Mouse (Mus musculus) urinary bladder, postnatal 10 days (tissue): ENCODE results near the gene Ninj1.

Experiments used
- DNase-seq: peaks from one replicate; pipeline ENCODE4 v3.0.0; 2022; ENCODE audit warnings: low spot score

Gene Ninj1

DNA sequence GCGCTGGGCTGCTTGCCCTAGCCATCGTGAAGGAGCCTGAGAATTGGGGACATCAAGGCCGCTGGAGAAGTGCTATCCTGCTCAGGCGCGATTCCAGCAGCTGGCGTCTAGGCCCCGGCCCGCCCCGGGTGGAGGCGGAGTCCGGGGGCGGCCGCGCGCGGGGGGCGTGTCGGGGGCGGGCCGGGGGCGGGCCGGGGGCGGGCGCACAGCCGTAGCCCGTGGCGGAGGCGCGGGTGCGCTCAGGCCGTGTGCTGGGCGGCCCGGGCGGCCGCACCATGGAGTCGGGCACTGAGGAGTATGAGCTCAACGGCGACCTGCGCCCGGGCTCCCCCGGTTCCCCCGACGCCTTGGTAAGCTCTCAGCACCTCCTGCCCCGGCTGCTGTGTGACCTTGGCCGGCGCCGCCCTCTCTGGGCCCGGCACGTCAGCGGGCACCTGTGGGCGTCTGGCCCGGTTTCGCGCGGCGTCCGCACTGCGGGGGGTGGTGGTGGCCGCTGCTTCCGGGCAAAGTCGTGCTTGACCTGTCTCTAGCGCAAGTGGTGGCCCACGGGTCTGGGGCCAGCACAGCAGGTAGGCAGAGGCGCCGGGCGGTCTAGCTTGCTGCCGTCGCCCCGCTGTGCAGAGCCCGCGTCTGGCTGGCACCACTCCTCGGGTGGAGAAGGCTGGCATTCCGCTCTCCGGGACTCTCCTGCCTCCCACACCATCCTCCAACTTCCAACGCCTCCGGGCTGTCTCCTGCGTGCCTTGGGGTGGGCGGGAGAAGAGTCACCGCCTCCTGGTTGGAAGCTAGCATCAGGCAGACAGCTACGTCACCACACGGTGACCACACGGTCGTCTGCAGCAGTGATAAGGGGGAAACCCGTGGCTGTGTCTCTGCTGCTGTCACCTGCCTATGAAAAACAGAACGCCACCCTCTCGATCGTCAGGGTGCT, at the start of gene Ninj1:
TSS of gene Ninj1 (plus strand) at position 198 of the 931 bp plus-strand sequence.
- peak; percentile 47 for DNase-seq

DNA sequence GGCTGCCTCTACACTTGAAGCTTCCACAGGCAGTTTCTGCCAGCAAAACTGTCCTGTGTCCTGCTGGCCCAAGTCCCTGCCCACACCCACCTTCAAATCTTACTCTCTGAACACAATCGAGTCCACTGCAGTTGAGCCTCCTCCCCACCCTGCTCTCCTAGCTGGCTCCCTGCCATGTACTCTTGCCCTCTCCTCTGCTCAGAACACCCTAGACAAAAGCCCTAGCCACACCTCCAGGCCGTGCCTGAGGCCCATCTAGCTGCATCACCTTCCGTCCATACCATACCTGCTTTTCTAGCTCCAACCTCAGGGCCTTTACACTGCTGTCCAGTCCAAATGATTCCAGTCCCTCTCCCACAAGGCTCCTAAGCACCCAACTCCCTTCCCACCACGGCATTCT, 46.7 kb upstream of the Ninj1 start:
- DNase-seq: no peak

- DNase-seq: no peak
These were observed 44.9 kb upstream of the Ninj1 start for GRCm38 (mm10) chr13:49142396-49142795.

GRCm38 (mm10) chr13:49143323-49143722, 44.0 kb upstream of the Ninj1 start:
- DNase-seq: no peak

- DNase-seq: no peak
These were observed 42.8 kb upstream of the Ninj1 start for GRCm38 (mm10) chr13:49144451-49144850.

DNA sequence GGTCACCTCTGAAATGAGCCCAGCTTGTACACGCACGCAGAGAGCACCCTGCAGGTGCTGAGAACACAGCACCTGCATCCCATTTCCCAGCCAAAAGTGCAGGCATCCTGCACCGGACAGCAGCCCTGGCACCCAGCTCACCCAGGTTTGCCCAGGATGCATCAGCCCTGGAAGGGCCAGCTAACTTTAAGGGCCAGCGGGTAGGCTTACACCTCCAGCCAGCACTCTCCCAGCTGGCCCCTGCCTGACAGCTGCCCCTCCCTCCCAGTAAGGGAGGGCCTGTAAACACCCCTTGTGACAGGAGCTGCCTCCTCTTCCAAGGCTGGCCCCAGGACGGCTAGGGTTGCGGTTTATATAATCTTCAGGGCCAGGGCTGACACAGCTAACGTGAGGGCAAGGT, 41.9 kb upstream of the Ninj1 start:
- DNase-seq: no peak

DNA sequence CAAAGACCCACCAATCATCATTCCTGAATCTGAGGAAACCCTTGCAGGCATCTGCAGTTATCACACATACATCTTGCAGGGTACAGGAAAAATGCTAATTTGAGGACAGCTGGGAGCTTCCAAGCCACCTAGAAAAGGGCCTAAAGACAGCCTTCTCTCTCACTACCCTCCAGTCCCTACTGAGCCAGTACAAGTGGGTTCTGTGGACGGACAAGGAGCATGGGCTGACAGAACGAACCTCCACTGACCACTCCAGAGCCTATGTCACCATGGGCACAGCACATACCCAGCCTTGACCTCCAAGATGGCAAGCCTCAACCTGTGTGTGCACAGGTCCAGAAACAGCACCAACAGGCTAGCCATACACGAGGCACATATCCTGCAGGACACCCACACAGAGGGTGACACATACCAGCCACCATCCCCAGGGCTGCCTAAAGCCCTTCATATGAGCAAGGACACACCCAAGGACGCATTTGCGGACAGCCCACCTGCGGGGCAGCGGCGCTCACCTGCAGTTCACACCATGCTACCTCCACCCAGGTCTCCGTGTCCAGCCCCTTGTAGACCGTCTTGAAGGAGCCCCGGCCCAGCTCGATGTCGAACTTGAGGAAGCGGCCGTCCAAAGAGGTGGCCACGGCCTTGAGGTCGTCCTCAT, 41.1 kb upstream of the Ninj1 start:
- no peak for DNase-seq

DNA sequence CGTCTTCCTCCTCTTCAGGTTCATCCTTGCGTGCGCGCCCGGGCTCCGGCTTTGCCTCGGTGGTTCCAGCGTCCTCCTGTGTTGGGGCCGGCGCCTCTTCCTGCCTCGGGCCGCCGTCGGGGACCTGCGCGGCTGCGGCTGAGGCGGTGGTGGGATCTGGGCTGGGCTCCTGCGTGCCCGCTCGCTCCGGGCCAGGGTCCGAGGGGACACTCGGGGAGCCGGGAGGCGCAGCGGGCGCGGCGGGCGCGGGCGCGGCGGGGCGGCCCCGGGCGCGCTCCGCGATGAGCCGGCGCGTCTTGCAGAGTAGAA, 40.6 kb upstream of the Ninj1 start:
- no peak for DNase-seq

GRCm38 (mm10) chr13:49147007-49147857, 40.1 kb upstream of the Ninj1 start:
- DNase-seq: no peak

DNA sequence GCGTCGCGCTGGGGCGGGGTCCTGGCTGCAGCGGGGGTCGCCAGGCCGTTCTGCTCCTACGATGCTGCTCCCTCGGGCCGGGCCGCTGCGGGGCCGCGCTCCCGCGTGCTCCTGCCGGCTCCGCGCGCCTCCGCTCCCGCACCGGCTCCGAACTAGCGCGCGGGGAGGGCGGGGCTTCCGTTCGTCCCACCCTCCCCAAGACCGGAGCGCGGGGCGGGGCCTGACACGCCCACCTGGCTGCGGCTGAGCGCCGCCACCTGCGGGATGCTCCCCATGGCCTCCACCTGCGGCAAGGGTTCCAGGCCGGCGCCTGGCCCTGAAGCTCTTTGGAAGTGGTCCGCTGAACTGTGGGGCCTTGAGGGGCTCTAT, 39.4 kb upstream of the Ninj1 start, which contains the start of gene Wnk2:
TSS of gene Wnk2 (minus strand) at position 157 of the 369 bp plus-strand sequence.
- no peak for DNase-seq

DNA sequence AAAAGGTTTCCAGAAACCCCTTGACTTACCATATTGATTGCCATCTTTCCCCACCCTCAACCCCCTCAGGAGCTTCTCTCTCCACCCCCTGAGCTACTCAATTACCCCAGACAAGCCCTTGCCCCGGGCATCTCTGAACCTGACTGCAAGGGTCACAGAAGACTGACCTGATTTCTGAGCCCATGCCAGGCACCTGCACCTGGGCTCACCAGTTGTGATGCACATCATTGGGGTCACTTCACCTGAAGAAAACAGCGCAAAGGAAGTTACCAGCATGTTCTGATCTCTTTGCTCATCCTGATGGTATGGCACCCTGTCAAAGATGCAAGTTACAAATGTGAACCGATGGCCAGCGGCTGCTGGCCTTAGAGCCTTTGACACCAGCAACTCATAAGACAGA, 38.6 kb upstream of the Ninj1 start:
- no peak for DNase-seq

GRCm38 (mm10) chr13:49154028-49154427, 33.3 kb upstream of the Ninj1 start:
- DNase-seq: no peak

DNA sequence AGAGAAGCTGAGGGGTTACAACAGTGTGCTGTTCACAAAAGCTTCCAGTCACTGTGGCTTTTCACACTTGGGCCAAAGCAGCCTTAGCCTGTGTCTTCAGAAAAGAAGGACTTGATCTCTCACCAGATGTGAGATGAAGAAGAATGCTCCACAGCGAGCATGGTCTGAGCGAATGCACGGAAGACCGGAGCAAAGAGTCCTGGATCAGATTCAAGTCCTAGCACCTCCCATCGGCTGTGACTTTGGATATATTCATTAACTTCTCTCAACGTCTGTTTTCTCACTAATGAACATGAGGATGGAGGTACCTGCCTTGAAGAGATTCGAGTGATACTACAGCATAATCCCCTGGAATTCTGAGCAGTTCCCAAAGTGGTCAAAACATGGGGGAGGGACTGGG, 32.7 kb upstream of the Ninj1 start:
- DNase-seq: no peak

DNA sequence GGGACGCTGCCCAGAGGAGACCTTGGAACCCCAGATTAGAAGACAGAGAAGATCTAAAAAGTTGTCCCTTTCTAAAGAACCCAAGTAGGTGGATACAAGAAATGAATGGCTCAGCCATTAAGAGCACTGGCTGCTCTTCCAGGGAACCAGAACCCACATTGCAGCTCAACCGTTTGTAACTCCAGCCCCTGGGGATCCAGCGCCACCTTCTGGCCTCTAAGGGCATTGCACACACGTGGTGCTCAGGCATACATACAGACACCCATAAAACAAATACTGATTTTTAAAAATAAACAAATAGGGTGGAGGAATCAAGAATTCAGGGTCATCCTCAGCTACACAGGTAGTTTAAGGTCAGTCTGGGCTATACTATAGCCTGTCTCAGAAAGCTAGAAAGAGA, 30.6 kb upstream of the Ninj1 start:
- no peak for DNase-seq

DNA sequence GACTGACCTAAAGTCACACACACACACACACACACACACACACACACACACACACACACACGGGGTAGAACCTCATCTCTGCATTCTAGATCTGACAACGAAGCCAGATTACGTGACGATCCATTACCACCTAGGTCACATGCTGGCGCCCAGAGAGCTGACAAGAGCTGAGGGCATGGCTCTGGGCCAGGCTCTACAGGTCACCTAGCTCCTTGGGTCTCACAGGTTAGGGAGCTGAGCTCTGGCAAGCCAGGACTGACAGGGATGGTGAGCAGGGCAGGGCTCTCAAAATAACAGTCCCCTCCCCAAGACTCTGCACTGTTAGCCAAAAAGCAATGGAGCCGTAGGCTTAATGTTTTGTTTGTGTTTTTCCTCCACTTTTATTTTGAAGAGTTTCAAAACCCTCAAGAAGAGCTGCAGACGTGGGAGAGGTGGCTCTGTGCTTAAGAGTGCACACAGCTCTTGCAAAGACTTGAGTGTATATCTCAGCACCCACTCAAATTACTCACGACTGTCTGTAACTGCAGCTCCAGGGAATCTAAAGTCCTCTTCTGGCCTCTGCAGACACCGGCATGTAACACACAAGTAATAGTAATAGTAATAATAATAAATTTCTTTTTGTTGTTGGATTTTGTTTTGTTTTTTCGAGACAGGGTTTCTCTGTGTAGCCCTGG, 29.1 kb upstream of the Ninj1 start:
- DNase-seq: no peak

DNA sequence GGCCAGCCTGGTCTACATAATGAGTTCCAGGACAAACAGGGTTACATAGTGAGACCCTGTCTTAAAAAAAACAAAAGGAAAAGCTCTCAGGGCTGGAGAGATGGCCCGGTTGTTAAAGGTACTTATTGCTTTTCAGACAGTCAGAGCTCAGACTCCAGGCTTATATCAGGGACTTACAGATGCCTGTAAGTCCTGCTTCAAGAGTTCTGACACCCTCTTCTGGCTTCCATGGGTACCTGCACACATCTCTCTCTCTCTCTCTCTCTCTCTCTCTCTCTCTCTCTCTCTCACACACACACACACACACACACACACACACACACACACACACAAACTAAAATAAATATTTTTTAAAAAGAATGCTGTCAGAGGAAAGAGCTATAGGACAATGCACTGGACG, 26.0 kb upstream of the Ninj1 start:
- no peak for DNase-seq

DNA sequence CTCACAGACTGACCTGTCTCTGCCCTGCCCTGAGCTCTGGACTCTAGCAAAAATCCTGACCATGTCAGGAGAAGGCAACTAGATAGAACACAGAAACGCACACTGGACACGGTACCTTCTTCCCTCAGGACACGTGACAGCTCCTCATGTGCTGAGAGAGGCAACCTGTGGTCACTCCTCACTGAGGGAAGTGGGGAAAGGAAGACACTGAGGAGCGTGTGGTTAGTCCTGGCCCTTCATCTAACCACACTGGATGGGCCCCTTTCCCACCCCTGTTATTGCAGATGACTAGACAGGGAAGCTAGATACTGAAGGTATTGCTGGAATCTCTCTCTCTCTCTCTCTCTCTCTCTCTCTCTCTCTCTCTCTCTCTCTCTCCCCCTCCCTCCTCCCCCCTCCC, 24.6 kb upstream of the Ninj1 start:
- DNase-seq: no peak

DNA sequence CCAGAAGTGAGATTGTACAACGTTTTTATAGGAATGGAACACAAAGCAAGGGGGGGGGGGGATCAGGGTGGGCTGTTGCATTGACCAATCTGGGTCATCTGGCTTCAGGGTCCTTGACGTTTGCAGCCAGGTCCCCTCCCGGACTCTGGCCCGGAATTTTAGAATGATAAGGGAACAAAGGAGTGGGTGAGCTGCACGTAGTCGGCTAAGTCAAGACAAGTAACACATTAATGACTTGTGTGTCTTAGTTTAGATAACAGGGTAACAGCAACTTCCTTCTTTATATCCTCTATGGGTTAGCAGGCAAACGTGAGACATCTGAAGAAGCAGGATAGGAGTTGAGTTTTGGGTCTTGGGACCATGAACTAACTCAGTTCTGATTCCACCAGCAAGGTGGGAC, 23.6 kb upstream of the Ninj1 start:
- DNase-seq: no peak

DNA sequence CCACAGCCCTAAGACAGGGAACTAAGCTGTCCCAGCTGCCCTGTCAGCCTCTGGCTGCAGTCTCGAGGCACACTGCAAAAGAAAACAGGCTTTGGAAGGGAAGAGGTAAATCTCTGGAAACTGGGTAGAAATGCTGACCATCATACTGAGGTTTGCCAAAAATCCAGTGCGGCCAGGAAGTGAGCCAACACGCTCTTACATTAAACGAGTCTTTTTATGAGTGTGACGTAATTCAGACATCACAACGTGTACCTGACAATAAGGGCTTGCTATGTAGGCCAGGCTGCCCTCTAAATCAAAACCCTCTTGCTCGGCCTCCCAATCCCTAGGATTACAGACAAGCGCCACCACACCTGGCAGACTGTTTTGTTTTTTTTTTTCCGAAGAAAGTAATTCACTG, 20.2 kb upstream of the Ninj1 start:
- no peak for DNase-seq

- peak; percentile 81 for DNase-seq
These were observed 17.7 kb upstream of the Ninj1 start for GRCm38 (mm10) chr13:49169448-49170207.

- no peak for DNase-seq
These were observed 16.7 kb upstream of the Ninj1 start for GRCm38 (mm10) chr13:49170623-49171022.
